Mouse (Mus musculus): Measurements from ENCODE around the gene Slc16a5.

Slc16a5 gene

GRCm38 (mm10) chr11:115520218-115520617 is 57.9 kb downstream of the Slc16a5 start:
- DNase-seq: no peak

- no peak for DNase-seq
Measured at GRCm38 (mm10) chr11:115521080-115521479, 58.8 kb downstream of the Slc16a5 start.

GRCm38 (mm10) chr11:115522238-115522637 is 60.0 kb downstream of the Slc16a5 start:
- no peak for DNase-seq

GRCm38 (mm10) chr11:115522703-115523102 is 60.4 kb downstream of the Slc16a5 start:
- no peak for DNase-seq
